Mouse (Mus musculus): ENCODE results near the gene Clec12b. TPM values are rescaled to one million over a fixed set of nuclear protein-coding genes. Genes with fewer than 3 reads are reported as not detected.

Clec12b gene
- total and polyA plus RNA-seq, 3 experiments, result not detected

- TF ChIP-seq USF1 (IDR thresholded peaks at IDR 0.05; ENCODE audit: low read depth, low read length) (no peak), JUN (IDR thresholded peaks at IDR 0.05; ENCODE audit: insufficient read depth, low read depth, low read length) (no peak), NELFE (IDR thresholded peaks at IDR 0.05; ENCODE audit: low read depth, low read length) (no peak), EP300 (IDR thresholded peaks at IDR 0.05; ENCODE audit: low read length) (no peak), POLR2AphosphoS2 (IDR thresholded peaks at IDR 0.05; ENCODE audit: low read depth, low read length) (no peak), CTCF (conservative IDR thresholded peaks at IDR 0.05 in 1 of 2, IDR thresholded peaks at IDR 0.05 in 1 of 2; ENCODE audit: low read depth in 2 of 2, low read length in 2 of 2) (no peak), JUND (conservative IDR thresholded peaks at IDR 0.05; ENCODE audit: low read depth, low read length) (no peak), HCFC1 (IDR thresholded peaks at IDR 0.05; ENCODE audit: low read depth, low read length) (no peak), NRF1 (IDR thresholded peaks at IDR 0.05; ENCODE audit: low read depth, low read length) (no peak), MYC (IDR thresholded peaks at IDR 0.05; ENCODE audit: low read depth, low read length) (no peak), ELF1 (IDR thresholded peaks at IDR 0.05; ENCODE audit: low read depth, low read length) (no peak), E2F4 (IDR thresholded peaks at IDR 0.05; ENCODE audit: insufficient replicate concordance, low read depth, low read length) (no peak), MAX (IDR thresholded peaks at IDR 0.05; ENCODE audit: low read length) (no peak), ZMIZ1 (IDR thresholded peaks at IDR 0.05; ENCODE audit: low read depth, low read length) (no peak)
- Histone ChIP-seq H3K27ac (ENCODE audit: insufficient read depth, low read depth) (no peak overlapping the region), H3K36me3 (replicated peaks in 1 of 2; ENCODE audit: control insufficient read depth in 1 of 2, insufficient read depth in 1 of 2, low read length in 1 of 2) (no peaks in the 10 kb centered on the region), H3K79me2 (replicated peaks; ENCODE audit: control insufficient read depth, extremely low read depth, insufficient read depth, poor library complexity, severe bottlenecking) (no peaks in the 10 kb centered on the region), H3K4me3 (replicated peaks in 1 of 3; ENCODE audit: low read depth in 2 of 3, low read length in 2 of 3, poor library complexity in 1 of 3) (no peak overlapping the region), H3K4me1 (ENCODE audit: control insufficient read depth in 1 of 2, insufficient read depth in 2 of 2) (peaks cover 0 to 5% of the 10 kb centered on the region in 2 experiments; a peak in 1 of 4 replicates), H3K9me3 (replicated peaks; ENCODE audit: low read length) (no peaks in the 10 kb centered on the region), H3K27me3 (replicated peaks) (no peaks in the 10 kb centered on the region), H3K4me2 (ENCODE audit: insufficient read depth, low read depth, poor library complexity, severe bottlenecking) (no peak overlapping the region), H3K9ac (ENCODE audit: insufficient read depth, low read depth) (no peak overlapping the region)
- in situ Hi-C loops (cut with MboI; ENCODE audit: low pct_ligation_motif_present, low pct_unique_long_range_greater_than_20kb, low sequenced_read_pairs), result no loop called here
- no peak for DNase-seq (ENCODE audit: extremely low read depth)
- dilution Hi-C loops (cut with MboI; ENCODE audit: extremely low pct_ligation_motif_present, extremely low pct_unique_long_range_greater_than_20kb, low sequenced_read_pairs), result no loop called here
These were observed 39.5 kb upstream of the Clec12b start for GRCm38 (mm10) chr6:129425217-129425616.

DNA sequence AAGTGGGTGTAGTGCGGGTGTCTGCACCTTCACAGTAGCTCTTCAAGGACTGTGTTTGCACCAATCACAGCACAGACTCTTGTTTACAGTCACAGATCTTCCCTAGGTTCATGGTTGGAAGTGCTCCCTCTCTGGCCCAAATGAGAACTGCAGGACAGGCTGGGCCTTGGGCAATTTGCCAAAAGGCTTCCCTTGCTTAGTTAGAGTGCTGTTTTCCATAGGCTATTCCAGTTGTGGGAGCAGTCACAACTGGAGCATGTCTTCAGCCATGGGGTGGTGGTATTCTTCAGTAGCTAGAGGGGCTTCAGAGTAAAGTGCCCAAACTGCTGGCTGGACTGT, 38.0 kb upstream of the Clec12b start:
- Histone ChIP-seq H3K36me3 (replicated peaks in 1 of 2; ENCODE audit: control insufficient read depth in 1 of 2, insufficient read depth in 1 of 2, low read length in 1 of 2) (no peaks in the 10 kb centered on the region), H3K4me3 (replicated peaks in 1 of 3; ENCODE audit: low read depth in 2 of 3, low read length in 2 of 3, poor library complexity in 1 of 3) (no peak overlapping the region), H3K4me2 (ENCODE audit: insufficient read depth, low read depth, poor library complexity, severe bottlenecking) (peak overlapping the region; percentile 29; the same call in 1 of the 2 replicates), H3K27ac (ENCODE audit: insufficient read depth, low read depth) (no peak overlapping the region), H3K4me1 (ENCODE audit: control insufficient read depth in 1 of 2, insufficient read depth in 2 of 2) (peaks cover 0 to 15% of the 10 kb centered on the region in 2 experiments; a peak in 2 of 4 replicates), H3K79me2 (replicated peaks; ENCODE audit: control insufficient read depth, extremely low read depth, insufficient read depth, poor library complexity, severe bottlenecking) (no peaks in the 10 kb centered on the region), H3K27me3 (replicated peaks) (no peaks in the 10 kb centered on the region), H3K9me3 (replicated peaks; ENCODE audit: low read length) (no peaks in the 10 kb centered on the region), H3K9ac (ENCODE audit: insufficient read depth, low read depth) (no peak overlapping the region)
- DNase-seq (ENCODE audit: extremely low read depth), result peak; percentile 57
- TF ChIP-seq ELF1 (IDR thresholded peaks at IDR 0.05; ENCODE audit: low read depth, low read length) (no peak), CTCF (conservative IDR thresholded peaks at IDR 0.05 in 1 of 2, IDR thresholded peaks at IDR 0.05 in 1 of 2; ENCODE audit: low read depth in 2 of 2, low read length in 2 of 2) (peak; percentile 70 to 98), TCF12 (IDR thresholded peaks at IDR 0.05; ENCODE audit: low read depth, low read length) (no peak), CHD1 (IDR thresholded peaks at IDR 0.05; ENCODE audit: low read depth, low read length) (no peak), RAD21 (IDR thresholded peaks at IDR 0.05; ENCODE audit: low read depth, low read length) (peak; percentile 5)
- dilution Hi-C loops (cut with MboI; ENCODE audit: extremely low pct_ligation_motif_present, extremely low pct_unique_long_range_greater_than_20kb, low sequenced_read_pairs) (no loop called here), in situ Hi-C loops (cut with MboI; ENCODE audit: low pct_ligation_motif_present, low pct_unique_long_range_greater_than_20kb, low sequenced_read_pairs) (no loop called here)
